Mouse (Mus musculus) MEL (cell line): ENCODE results near the gene Scnn1a. TPM values are rescaled to one million over a fixed set of nuclear protein-coding genes. Genes with fewer than 3 reads are reported as not detected.

Experiments used
- DNase-seq: peaks from one replicate; pipeline ENCODE4 v3.0.0; 2011; ENCODE audit warnings: low read depth, low spot score
- H3K27ac ChIP-seq: 2 replicates; pipeline ENCODE4 v1.5.1; 2012; ENCODE audit warnings: low read depth, mild to moderate bottlenecking, control low read depth, low read length, moderate library complexity; ENCODE audit not compliant: control insufficient read depth
- H3K27me3 ChIP-seq, 2 experiments: fragments of 150-350 bp in 1 of 2; sonication (generic) in 1 of 2; 2 replicates each; pipeline ENCODE4 v1.6.1; 2012; ENCODE audit warnings: low read length in 2 of 2, mild to moderate bottlenecking in 2 of 2, improper control_type of control experiment in 1 of 2, moderate library complexity in 1 of 2; ENCODE audit not compliant: insufficient read depth in 2 of 2, control insufficient read depth in 1 of 2
- H3K36me3 ChIP-seq, 2 experiments: 2 replicates each; pipeline ENCODE4 v1.6.1; 2012 to 2014; ENCODE audit warnings: low read length in 2 of 2, improper control_type of control experiment in 1 of 2, inconsistent platforms in 1 of 2, mild to moderate bottlenecking in 1 of 2; ENCODE audit not compliant: insufficient read depth in 2 of 2, control insufficient read depth in 1 of 2
- H3K4me1 ChIP-seq, 2 experiments: fragments of 150-350 bp in 1 of 2; sonication (generic) in 1 of 2; 2 replicates each; pipeline ENCODE4 v1.6.1; 2012; ENCODE audit warnings: low read length in 2 of 2, improper control_type of control experiment in 1 of 2, mild to moderate bottlenecking in 1 of 2; ENCODE audit not compliant: insufficient read depth in 2 of 2, control insufficient read depth in 1 of 2
- H3K4me3 ChIP-seq, 2 experiments: fragments of 150-350 bp in 1 of 2; sonication (generic) in 1 of 2; 2 replicates each; pipeline ENCODE4 v1.5.1; 2012; ENCODE audit warnings: low read depth in 2 of 2, low read length in 2 of 2, mild to moderate bottlenecking in 2 of 2, moderate library complexity in 2 of 2, control low read depth in 1 of 2, improper control_type of control experiment in 1 of 2; ENCODE audit not compliant: control insufficient read depth in 1 of 2, insufficient read depth in 1 of 2
- H3K79me2 ChIP-seq: 2 replicates; pipeline ENCODE4 v1.6.1; 2012; ENCODE audit warnings: mild to moderate bottlenecking, low read length, moderate library complexity; ENCODE audit not compliant: control insufficient read depth, poor library complexity, insufficient read depth
- H3K9ac ChIP-seq: 2 replicates; pipeline ENCODE4 v1.6.1; 2012; ENCODE audit warnings: low read depth, mild to moderate bottlenecking, control low read depth, low read length, moderate library complexity; ENCODE audit not compliant: control insufficient read depth, poor library complexity, severe bottlenecking
- H3K9me3 ChIP-seq: fragments of 150-350 bp; sonication (generic); replicated peaks from 2 replicates; pipeline ENCODE4 v1.6.1; 2012; ENCODE audit warnings: mild to moderate bottlenecking, low read length, improper control_type of control experiment, moderate library complexity; ENCODE audit not compliant: insufficient read depth
- CHD2 ChIP-seq: IDR thresholded peaks from 2 replicates; pipeline ENCODE4 v1.6.1; 2011; ENCODE audit warnings: low read length, improper control_type of control experiment
- CTCF ChIP-seq, 3 experiments: IDR thresholded peaks in 2 of 3; conservative IDR thresholded peaks in 1 of 3; 2 replicates each; pipeline ENCODE4 v1.5.1; 2011 to 2012; ENCODE audit warnings: low read length in 3 of 3, low read depth in 2 of 3, mild to moderate bottlenecking in 2 of 3, improper control_type of control experiment in 1 of 3, inconsistent platforms in 1 of 3, mixed read lengths in 1 of 3, moderate library complexity in 1 of 3; ENCODE audit not compliant: control insufficient read depth in 1 of 3, insufficient read depth in 1 of 3, poor library complexity in 1 of 3, severe bottlenecking in 1 of 3
- E2F4 ChIP-seq: IDR thresholded peaks from 2 replicates; pipeline ENCODE4 v1.6.1; 2011; ENCODE audit warnings: low read depth, low read length, improper control_type of control experiment, borderline replicate concordance
- ELF1 ChIP-seq: IDR thresholded peaks from 2 replicates; pipeline ENCODE4 v1.6.1; 2014; ENCODE audit warnings: low read depth, mild to moderate bottlenecking, inconsistent platforms, low read length, improper control_type of control experiment, moderate library complexity
- HCFC1 ChIP-seq: IDR thresholded peaks from 2 replicates; pipeline ENCODE4 v1.6.1; 2012; ENCODE audit warnings: low read depth, mild to moderate bottlenecking, inconsistent platforms, low read length, improper control_type of control experiment, moderate library complexity
- JUND ChIP-seq: IDR thresholded peaks from 2 replicates; pipeline ENCODE4 v1.6.1; 2011; ENCODE audit warnings: low read depth, mild to moderate bottlenecking, improper control_type of control experiment, low read length
- MAFK ChIP-seq: IDR thresholded peaks from 2 replicates; pipeline ENCODE4 v1.6.1; 2011; ENCODE audit warnings: low read depth, mild to moderate bottlenecking, low read length, improper control_type of control experiment, borderline replicate concordance
- MAZ ChIP-seq: IDR thresholded peaks from 2 replicates; pipeline ENCODE4 v1.6.1; 2012; ENCODE audit warnings: low read depth, mild to moderate bottlenecking, inconsistent platforms, low read length, improper control_type of control experiment
- MEF2A ChIP-seq: IDR thresholded peaks from 2 replicates; pipeline ENCODE4 v1.6.1; 2014; ENCODE audit warnings: low read depth, mild to moderate bottlenecking, inconsistent platforms, low read length, improper control_type of control experiment; ENCODE audit not compliant: poor library complexity, insufficient replicate concordance, severe bottlenecking; ENCODE audit errors: extremely low read depth
- NELFE ChIP-seq: IDR thresholded peaks from 2 replicates; pipeline ENCODE4 v1.6.1; 2011; ENCODE audit warnings: low read depth, low read length, improper control_type of control experiment
- NRF1 ChIP-seq: IDR thresholded peaks from 2 replicates; pipeline ENCODE4 v1.6.1; 2014; ENCODE audit warnings: low read depth, mild to moderate bottlenecking, inconsistent platforms, low read length, improper control_type of control experiment, moderate library complexity; ENCODE audit not compliant: poor library complexity, insufficient read depth, severe bottlenecking
- POLR2A ChIP-seq, 2 experiments: IDR thresholded peaks; 2 replicates each; pipeline ENCODE4 v1.6.1; 2011 to 2012; ENCODE audit warnings: low read length in 2 of 2, mild to moderate bottlenecking in 2 of 2, control low read depth in 1 of 2, improper control_type of control experiment in 1 of 2, low read depth in 1 of 2, moderate library complexity in 1 of 2; ENCODE audit not compliant: control insufficient read depth in 1 of 2, insufficient read depth in 1 of 2, poor library complexity in 1 of 2
- POLR2AphosphoS2 ChIP-seq: IDR thresholded peaks from 2 replicates; pipeline ENCODE4 v1.6.1; 2011; ENCODE audit warnings: low read length, improper control_type of control experiment
- SMC3 ChIP-seq: IDR thresholded peaks from 2 replicates; pipeline ENCODE4 v1.6.1; 2011; ENCODE audit warnings: low read depth, low read length, improper control_type of control experiment
- UBTF ChIP-seq: IDR thresholded peaks from 2 replicates; pipeline ENCODE4 v1.6.1; 2012; ENCODE audit warnings: low read depth, mild to moderate bottlenecking, inconsistent platforms, low read length, improper control_type of control experiment, moderate library complexity, borderline replicate concordance; ENCODE audit not compliant: insufficient read depth
- ZC3H11A ChIP-seq: IDR thresholded peaks from 2 replicates; pipeline ENCODE4 v1.6.1; 2012; ENCODE audit warnings: low read depth, mild to moderate bottlenecking, inconsistent platforms, low read length, improper control_type of control experiment
- ZKSCAN1 ChIP-seq: IDR thresholded peaks from 2 replicates; pipeline ENCODE4 v1.6.1; 2012; ENCODE audit warnings: low read depth, mild to moderate bottlenecking, inconsistent platforms, low read length, improper control_type of control experiment, moderate library complexity
- ZMIZ1 ChIP-seq: IDR thresholded peaks from 2 replicates; pipeline ENCODE4 v1.6.1; 2012; ENCODE audit warnings: low read depth, mild to moderate bottlenecking, inconsistent platforms, low read length, improper control_type of control experiment, moderate library complexity
- ZNF384 ChIP-seq: IDR thresholded peaks from 2 replicates; pipeline ENCODE4 v1.6.1; 2012; ENCODE audit warnings: low read depth, mild to moderate bottlenecking, inconsistent platforms, low read length, improper control_type of control experiment
- polyA plus RNA-seq, 2 experiments: library from polyadenylated mRNA; stranded (reverse) in 1 of 2; unstranded in 1 of 2; fragments of >175 nt in 1 of 2; fragments of >200 nt in 1 of 2; gene quantifications; 2 replicates each; pipeline versions ENCODE4 v1.2.1 to v1.2.4; 2012; ENCODE audit warnings: low replicate concordance in 2 of 2, low read depth in 1 of 2; ENCODE audit not compliant: insufficient read length in 2 of 2, insufficient read depth in 1 of 2, missing spikeins in 1 of 2
- total RNA-seq: library from RNA; depleted of rRNA; stranded (reverse); fragments of 300-350 nt; gene quantifications from 2 replicates; pipeline ENCODE4 v1.2.3, GENCODE M21; 2012

The Scnn1a gene
- total and polyA plus RNA-seq, 3 experiments, result 0.50 TPM; not detected in 2

GRCm38 (mm10) chr6:125313546-125314230 lies 6.8 kb upstream of the Scnn1a start, which contains the start of gene Ltbr (continued):
- TF ChIP-seq JUND (no peak), HCFC1 (peak; percentile 59; the same call in 1 of the 2 replicates), POLR2AphosphoS2 (peak; percentile 61; the same call in 1 of the 2 replicates), UBTF (0 out of 2 replicates have a peak, but pooled peaks have one; percentile 76), POLR2A (IDR thresholded peaks at IDR 0.05; ENCODE audit: control insufficient read depth in 1 of 2, insufficient read depth in 1 of 2, low read depth in 1 of 2, low read length in 2 of 2, poor library complexity in 1 of 2) (peak; percentile 70 to 72), E2F4 (no peak), CHD2 (no peak), ZNF384 (no peak), CTCF (IDR thresholded peaks at IDR 0.05 in 2 of 3, conservative IDR thresholded peaks at IDR 0.05 in 1 of 3; ENCODE audit: control insufficient read depth in 1 of 3, insufficient read depth in 1 of 3, low read depth in 2 of 3, low read length in 3 of 3, poor library complexity in 1 of 3, severe bottlenecking in 1 of 3) (no peak), NRF1 (no peak), ZKSCAN1 (no peak), MAZ (peak; percentile 94), NELFE (peak; percentile 64), SMC3 (no peak)

GRCm38 (mm10) chr6:125314231-125314563 lies 6.3 kb upstream of the Scnn1a start:
- no peaks in the 10 kb centered on the region for H3K9me3 ChIP-seq
- peaks cover 2 to 12% of the 10 kb centered on the region in 2 experiments; a peak in 3 of 4 replicates for H3K4me1 ChIP-seq
- H3K27me3 ChIP-seq, result peaks cover 0 to 1% of the 10 kb centered on the region in 2 experiments; a peak in 1 of 4 replicates
- no peak overlapping the region for H3K27ac ChIP-seq
- H3K4me3 ChIP-seq, result peak overlapping the region; percentile 74 to 96
- peaks cover 12% of the 10 kb centered on the region for H3K79me2 ChIP-seq
- peak overlapping the region; percentile 91 for H3K9ac ChIP-seq
- TF ChIP-seq ZKSCAN1 (no peak), MAFK (no peak), ZC3H11A (no peak), HCFC1 (no peak), MEF2A (no peak), ELF1 (no peak), ZMIZ1 (no peak)
- TF ChIP-seq, all 39 proteins: peak for 0
- H3K36me3 ChIP-seq, result peaks cover 0 to 6% of the 10 kb centered on the region in 2 experiments; a peak in 1 of 4 replicates
- no peak for DNase-seq
